Mouse (Mus musculus) c-Kit-positive CD71-positive TER-119-positive erythroid progenitor cells, embryonic 14.5 days (primary cell): ENCODE data around the gene Smarca4.

Experiments
- DNase-seq: peaks from one replicate; pipeline ENCODE4 v3.0.0-alpha.2; 2013; ENCODE audit warnings: low spot score

Gene Smarca4

DNA sequence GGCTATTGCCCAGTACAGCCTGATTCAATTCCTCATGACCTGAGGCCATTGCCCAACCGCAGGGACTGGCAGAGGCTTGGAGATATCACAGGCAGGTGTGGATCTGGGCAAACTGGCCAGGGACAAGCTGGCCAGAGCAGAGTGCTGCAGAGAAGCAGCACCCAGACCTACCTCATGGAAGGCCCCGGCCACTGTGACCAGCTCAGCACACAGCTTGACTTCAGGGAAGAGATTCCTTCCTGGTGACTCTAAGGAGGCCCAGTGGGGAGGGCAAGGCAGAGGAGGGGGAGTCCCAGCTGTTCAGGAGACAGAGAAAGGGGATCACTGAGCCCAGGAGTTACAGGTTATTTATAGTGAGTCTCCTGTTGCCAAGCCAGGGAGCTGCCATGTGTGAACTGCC, 105.1 kb downstream of the Smarca4 start:
- DNase-seq = no peak

DNA sequence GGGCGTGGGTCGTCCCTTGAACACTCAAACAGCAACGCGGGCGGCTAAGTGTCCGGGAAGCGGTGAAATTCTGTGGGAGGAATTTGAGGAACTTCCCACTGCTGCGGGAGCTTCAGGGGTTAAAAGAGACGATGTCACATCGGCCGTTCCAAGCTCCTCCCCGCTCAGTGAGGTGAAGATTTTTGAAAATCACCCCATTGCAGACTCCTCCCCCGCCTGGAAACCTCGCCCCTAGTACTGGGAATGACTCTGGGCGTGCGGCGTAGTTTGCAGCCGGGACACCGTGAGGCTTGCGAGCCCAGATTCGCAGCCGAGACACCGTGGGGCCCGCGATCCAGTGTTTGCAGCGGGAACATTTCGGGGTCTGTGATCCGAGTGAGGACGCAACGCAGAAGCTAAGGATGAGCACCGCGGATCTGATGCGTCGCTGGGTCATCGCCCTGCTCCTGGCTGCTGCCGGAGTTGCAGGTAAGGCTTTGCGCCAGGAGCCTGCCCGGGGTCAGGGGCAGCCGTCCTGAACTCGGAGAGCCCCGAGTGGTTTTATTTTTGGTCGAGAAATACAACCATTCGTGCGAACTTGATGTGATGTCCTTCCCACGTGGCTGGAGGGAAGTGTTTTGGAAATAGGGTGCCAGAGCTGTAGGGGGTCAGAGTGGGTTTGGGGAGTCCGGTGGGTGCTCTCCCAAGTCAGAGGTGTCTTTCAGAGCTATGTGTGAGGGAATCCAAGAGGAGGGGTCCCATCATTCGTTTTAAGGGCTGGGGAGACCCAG, 107.6 kb downstream of the Smarca4 start, which contains the start of gene Ldlr:
Gene Ldlr (plus strand): TSS at position 107 of the 770 bp plus-strand sequence.
- peak; percentile 90 for DNase-seq

DNA sequence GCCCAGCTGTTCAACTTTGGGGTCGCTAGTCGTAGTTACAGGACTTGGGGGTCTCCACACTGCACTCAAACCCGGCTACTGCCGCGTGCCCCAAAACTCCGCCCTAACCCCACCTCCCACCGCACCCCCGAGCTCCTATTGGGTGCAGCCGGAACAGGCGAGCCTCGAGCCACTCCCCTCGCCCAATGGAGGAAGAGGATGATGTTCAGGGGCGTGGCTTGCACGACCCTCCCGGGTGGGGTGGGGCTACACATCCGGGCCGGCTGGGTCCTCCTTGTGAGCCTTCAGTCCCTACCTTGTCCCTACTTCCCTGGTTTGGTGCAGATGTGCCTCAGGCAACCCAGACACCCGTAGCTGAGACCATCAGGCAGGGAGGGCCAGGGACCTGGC, 108.2 kb downstream of the Smarca4 start:
- DNase-seq = peak; percentile 85

DNA sequence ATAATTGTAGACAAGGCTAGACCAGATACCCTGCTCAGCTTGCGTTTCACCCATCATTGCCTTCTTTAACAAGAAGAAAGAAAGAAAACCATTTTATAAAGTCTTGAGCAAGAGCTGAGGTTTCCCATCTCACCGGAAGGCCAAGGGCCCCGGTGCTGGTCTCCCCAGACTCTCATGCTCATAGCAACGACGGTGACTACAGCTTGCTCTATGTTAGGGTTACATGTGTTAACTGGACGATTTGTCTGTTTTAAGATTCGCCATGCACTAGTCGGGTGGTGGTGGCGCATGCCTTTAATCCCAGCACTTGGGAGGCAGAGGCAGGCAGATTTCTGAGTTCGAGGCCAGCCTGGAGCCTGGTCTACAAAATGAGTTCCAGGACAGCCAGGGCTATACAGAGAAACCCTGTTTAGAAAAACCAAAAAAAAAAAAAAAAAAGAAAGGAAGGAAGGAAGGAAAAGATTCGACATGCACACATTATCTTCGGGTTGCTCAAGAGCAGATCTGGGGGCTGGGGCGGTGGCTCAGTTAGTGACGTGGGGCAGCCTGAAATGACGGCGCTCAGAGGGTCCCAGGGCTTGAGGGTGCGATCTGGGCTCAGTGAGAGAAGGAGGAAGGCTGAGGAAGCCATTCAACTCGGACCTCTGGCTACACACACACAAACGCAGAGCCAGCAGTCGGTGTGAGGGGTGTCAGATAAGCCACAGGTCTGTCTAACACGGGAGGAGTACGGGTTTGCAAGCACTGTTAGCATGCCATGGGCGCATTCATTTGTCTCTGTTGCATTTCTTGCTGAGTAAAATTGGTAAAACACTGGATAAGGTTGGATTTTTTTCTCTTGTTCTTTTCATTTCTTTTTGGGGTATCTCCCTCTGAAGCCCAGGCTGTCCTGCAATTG, 109.5 kb downstream of the Smarca4 start:
- peak; percentile 29 for DNase-seq

DNA sequence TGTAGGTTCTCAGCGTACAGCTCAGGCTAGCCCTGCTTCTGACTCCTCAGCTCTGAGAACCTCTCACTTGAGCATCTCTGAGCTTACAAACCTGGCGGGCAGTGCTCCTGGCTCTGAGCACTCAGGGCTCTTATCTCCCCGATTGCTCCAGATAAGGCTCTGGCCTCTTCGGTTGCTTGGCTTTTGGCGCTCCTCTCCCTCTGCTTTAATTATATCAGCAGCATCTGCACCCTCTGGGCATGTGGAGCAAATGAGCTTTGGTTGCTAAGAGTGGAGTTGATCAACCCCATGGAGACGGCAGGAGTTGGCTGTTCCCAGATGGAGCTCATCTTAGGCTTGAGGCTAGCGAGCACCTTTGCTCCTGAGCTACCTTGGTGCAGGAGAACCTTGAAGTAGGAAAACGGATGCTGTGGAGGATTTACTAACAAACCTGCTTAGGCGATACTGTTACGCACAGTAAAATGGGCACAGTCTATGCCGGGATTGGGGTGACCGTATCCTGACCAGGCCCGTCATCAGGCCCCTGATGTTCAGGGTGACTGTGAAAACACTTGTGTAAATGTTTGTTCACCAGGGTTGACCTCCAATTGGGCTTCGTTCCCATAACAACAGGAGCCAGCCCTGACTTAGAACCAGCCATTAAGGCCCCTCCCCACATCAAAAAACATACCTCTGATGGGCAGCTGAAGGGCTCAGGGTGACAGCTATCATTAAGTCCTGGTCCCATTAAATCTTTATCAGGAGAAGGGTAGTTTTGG, 110.4 kb downstream of the Smarca4 start:
- no peak for DNase-seq

DNA sequence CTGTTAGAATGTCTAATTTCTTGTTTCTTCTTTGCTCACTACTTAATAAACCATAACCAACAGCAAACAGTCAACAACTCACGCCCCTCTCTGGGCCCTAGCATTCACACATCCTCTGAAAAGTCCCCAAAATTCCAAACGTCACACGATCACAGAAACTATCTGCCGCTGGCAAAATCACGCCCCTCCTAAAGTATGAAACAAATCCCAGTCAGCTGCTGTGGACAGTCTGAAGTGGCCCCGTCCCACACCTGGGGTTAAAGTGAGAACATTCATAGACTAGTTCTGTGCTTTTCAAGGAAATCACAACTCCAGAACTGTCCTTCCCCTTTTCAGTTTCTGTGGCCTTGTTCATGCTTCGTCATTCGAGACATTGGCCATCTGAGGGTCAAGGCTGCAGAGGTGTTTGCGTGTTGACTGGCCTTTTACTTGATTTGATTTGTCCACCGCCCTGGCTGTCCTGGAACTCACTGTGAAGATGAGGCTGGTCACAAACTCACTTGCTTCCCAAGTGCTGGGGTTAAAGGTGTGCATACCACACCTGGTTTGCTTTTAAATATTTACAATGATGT, 112.4 kb downstream of the Smarca4 start:
- no peak for DNase-seq

DNA sequence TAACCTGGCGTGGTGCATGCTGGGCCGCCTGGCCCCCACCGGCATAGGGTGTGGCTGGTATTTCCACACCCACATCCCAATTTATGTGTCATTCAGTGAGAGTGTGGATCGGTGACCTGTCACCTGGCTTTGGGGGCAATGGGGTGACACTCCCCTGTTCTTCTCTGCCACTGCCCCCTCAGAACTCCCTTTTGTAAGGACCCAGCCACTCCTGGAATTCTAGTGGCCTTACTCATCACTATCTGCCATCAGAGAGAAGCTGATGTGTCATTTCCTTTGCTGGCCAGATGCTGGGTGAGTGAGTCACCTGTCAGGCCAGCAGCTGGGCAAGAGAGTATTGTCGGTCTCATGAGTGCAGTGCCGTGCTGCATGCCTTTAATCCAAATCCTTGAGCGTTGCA, 113.3 kb downstream of the Smarca4 start:
- DNase-seq = no peak

DNA sequence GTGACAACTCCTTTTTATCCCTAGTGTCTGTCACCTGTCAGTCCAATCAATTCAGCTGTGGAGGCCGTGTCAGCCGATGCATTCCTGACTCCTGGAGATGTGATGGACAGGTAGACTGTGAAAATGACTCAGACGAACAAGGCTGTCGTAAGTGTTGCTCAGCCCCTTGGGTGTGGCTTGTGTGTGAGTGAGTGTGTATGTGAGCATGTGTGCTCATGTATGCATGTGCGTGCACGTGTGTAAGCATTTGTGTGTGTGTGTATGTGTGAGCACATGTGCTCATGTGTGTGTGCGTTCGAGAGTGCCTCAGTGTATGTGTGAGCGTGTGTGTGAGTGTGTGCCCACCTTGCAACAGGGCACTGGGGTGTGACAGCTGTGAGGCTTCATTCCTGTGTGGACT, 116.3 kb downstream of the Smarca4 start:
- no peak for DNase-seq

DNA sequence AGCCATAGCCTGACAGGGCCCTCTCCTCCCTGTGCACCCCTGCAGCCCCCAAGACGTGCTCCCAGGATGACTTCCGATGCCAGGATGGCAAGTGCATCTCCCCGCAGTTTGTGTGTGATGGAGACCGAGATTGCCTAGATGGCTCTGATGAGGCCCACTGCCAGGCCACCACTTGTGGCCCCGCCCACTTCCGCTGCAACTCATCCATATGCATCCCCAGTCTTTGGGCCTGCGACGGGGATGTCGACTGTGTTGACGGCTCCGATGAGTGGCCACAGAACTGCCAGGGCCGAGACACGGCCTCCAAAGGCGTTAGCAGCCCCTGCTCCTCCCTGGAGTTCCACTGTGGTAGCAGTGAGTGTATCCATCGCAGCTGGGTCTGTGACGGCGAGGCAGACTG, 117.5 kb downstream of the Smarca4 start:
- no peak for DNase-seq

DNA sequence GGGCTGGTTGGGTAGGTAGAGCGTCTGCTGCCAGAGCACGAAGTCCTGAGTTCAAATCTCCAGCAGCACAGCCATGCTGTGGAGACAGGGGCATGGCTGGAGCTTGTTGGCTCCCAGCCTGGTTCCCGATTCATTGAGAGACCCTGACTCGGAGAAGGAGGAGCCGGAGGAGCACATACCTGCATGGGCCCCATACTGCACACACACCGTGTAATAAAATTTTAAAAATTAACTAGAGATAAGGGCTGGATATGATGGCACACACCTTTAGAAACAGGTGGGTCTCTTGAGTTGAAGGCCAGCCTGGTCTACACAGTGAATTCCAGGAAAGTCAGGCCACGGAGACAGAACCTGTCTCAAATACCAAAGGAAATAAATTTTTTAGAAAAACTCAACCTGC, 118.0 kb downstream of the Smarca4 start:
- DNase-seq = no peak

DNA sequence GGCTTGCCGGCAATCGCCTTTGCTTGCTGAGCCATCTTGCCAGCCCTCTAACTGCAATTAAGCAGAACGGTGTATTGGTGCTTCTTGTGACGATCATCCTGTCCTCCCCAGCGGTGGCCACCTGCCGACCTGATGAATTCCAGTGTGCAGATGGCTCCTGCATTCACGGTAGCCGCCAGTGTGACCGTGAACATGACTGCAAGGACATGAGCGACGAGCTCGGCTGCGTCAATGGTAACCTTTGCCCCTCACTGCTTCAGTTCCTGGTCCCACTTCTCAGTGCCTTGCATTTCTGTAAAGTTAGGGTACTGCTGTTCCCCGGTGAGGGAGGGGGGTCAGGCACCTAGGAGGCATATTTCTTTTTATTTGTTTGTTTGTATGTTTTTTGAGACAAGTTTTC, 119.2 kb downstream of the Smarca4 start:
- DNase-seq = no peak

DNA sequence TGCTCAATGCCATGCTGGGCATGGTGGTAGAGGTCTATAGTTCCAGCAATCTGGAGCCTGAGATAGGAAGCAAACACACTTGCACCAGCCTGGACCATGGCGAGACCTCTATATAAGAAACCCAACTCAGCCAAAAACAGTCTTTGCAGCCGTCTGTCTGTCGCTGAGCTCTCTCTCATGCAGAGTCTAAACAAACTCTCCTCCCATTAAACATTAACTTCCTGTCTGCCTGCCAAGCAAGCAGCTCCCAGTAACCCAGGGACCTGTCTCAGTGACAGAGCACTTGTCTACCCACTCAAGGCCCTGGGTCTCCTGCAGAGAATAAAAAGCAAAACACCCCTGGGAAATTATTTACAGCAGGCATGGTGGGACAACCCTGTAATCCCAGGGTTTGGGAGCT, 120.6 kb downstream of the Smarca4 start:
- DNase-seq = no peak

DNA sequence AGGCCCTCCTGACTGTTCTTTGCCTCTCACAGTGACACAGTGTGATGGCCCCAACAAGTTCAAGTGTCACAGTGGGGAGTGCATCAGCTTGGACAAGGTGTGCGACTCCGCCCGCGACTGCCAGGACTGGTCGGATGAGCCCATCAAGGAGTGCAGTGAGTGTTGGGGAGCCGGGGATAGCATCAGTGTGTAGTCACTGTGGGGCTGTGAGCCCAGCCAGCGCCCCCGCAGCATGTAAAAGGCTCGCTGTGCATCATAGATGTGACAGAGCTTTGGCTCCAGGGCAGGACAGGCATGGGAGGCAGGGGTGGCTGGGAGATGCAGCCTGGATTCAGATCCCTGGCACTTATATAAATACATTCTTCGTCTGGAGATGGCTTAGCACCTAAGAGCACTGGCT, 121.2 kb downstream of the Smarca4 start:
- no peak for DNase-seq

DNA sequence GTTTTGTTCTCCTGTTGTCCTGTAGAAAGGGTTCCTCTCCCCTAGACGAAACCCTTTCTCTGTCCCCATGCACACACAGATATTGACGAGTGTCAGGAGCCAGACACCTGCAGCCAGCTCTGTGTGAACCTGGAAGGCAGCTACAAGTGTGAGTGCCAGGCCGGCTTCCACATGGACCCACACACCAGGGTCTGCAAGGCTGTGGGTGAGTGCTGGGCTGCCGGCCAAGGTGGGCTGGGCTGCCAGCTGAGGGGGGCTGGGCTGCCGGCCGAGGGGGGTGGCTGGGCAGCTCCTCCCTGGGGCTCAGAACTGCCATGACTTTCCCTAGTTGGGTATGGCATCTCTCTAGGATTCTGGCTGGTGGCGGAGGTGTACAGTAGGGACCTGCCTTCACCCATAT, 122.8 kb downstream of the Smarca4 start:
- DNase-seq = no peak

DNA sequence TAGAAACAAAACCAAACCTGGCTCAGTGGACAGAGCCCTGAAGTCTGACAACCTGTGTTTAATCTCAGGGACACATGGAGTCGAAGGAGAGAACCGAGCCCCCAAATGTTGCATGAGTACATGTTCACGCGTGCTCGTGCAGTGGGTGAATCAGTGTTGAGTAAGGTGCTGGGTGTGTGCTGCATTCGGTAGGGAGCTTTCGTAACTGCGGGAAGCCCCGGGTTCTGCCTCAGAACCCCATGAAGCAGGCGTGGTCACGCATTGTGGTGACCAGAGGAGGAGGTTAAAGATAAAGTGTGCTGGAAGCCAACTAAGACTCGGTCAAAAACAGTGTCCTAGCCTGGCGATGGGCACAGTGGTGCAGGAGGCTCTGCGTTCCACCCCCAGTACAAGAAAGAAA, 124.5 kb downstream of the Smarca4 start:
- no peak for DNase-seq

DNA sequence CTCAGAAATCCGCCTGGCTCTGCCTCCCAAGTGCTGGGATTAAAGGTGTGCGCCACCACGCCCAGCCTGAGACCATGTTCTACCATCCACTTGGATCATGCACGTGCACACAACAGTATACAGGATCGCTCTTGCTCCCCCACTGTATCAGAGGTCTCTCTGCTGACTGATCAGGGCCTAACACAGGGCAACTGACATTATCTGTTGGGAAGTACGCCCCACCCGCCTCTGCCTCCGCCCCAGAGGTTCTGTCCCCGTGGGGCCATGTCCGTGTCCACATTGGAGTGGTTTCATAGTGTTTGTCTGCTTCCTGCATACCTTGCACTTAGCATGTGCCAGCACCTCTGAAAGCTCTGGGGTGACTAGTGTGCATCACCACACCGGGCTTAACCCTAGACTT, 125.5 kb downstream of the Smarca4 start:
- DNase-seq = no peak

DNA sequence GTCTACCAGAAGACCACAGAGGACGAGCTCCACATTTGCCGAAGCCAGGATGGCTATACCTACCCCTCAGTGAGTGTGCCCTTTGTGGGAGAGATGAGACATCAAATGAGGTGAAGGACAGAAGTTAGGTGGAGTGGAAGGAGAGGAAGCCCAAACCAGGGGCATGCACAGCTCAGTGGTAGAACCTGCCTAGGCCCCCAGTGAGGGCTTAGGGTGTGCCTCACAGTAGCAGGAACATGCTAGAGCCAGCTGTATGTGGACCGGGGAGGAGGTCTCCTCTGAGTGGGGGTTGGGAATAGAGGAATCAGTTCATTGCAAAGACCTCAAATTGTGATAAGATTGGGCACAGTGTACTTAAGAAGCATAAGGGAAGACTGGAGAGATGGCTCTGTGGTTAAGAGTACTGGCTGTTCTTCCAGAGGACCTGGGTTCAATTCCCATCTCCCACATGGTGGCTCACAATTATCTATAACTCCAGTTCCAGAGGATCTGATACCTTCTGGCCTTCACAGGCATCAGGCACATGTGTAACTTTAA, 131.3 kb downstream of the Smarca4 start:
- no peak for DNase-seq

DNA sequence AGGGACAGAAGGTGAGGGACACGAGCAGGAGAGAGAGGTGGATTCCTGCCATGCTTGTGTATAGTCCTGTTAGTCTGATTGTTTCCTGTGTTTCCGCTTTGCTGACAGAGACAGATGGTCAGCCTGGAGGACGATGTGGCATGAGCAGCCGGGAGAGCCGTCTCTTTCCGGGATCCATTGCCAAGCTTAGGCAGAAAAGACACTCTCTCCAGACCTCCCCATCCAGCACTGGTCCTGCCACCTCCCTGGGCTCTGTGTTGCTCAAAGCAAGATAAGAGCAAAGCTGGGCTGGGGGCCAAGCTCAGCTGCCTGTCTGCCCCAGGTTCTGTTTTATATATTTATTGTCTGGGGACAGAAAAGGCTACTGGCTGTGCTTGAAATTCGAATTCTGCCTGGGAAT, 132.1 kb downstream of the Smarca4 start:
- DNase-seq = no peak

DNA sequence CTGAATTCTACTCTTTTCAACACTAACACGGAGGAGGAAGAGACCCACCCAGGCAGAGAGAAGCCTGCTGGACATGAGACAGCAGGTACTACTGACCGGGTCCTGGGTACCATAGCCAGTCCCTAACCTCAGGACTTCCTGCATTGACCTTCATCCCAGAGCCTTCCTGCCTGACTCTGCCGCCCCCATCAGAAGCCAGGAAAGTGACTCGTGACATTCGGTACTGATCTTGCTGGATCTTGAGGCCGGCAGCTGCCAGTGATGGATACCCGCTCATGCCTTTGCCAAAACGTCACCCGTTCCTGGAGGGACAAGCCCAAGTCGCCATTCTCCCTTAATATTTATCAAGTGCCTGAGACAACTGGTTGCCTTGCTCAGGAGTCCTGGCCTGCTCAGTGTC, 132.5 kb downstream of the Smarca4 start:
- no peak for DNase-seq

DNA sequence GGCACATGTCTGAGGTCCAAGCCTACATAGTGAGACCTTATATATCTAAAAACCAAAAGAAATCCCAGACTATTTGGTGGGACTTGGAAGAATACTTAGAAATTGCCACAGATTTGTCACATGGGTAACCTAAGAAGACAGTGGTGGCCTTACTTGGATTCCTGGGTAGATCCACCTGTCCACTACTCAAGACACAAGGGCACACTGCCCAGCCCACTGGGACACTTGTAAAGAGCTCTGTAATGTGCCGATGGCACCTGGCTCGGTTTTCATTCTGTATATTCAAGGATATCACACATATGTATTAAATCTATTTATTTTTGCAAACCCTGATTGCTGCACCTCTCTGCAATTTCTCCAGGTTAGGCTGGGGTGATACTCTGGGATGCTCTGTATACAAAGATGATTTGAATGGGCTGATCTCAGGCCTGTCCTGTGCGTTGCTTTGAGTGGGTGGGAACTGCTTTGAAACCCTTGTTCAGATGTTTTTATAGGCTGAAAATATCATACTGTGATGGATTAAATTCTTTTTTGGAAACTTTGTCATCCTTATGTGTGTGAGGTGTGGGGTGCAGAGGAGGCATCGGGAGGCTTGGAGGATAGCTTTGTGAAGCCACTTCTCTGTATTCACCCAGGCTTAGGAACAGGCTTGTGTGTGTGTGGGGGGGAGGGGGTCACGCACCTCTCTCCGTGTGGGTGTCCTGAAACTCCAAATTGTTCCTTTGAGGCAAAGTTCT, 133.6 kb downstream of the Smarca4 start:
- no peak for DNase-seq

DNA sequence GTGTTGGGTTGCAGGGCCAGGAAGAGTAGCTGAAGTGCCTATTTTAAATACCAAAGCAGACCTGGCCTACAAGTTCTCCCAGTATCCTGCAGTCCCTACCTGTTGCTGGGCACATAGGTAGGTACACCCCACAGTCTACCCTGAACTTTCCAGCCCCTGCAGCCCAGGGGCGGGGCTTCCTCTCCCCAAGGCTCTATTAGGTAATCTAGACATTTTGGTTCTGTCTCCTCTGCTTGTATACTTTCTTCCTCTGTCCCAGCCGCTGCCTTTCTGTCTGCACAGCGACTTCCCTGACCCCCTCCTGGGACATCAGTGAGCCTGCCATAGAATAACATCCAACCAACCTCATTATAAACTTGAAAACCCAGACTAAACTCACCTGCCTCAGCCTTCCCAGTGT, 134.4 kb downstream of the Smarca4 start:
- no peak for DNase-seq
